Mouse (Mus musculus) liver, adult 2 months (tissue): ENCODE measurements around the gene Sorcs3. TPM values are rescaled to one million over a fixed set of nuclear protein-coding genes. Genes with fewer than 3 reads are reported as not detected.

Experiments used
- DNase-seq: peaks from one replicate; pipeline ENCODE4 v3.0.0-alpha.2; 2011; ENCODE audit warnings: low read depth, low spot score; ENCODE audit errors: extremely low read depth
- H3K27ac ChIP-seq: fragments of 200-500 bp; replicated peaks from 2 replicates; pipeline ENCODE4 v1.5.1; 2012; ENCODE audit warnings: low read depth, mild to moderate bottlenecking, control low read depth, inconsistent platforms, low read length; ENCODE audit not compliant: insufficient read depth
- H3K27me3 ChIP-seq: fragments of 200-500 bp; 2 replicates; pipeline ENCODE4 v1.6.1; 2012; ENCODE audit warnings: mild to moderate bottlenecking, moderate library complexity, low read length, inconsistent platforms; ENCODE audit not compliant: control insufficient read depth, insufficient read depth
- H3K36me3 ChIP-seq: fragments of 200-500 bp; 2 replicates; pipeline ENCODE4 v1.6.1; 2012; ENCODE audit warnings: low read length, inconsistent platforms; ENCODE audit not compliant: control insufficient read depth, insufficient read depth
- H3K4me1 ChIP-seq: fragments of 200-500 bp; 2 replicates; pipeline ENCODE4 v1.6.1; 2011; ENCODE audit warnings: low read length; ENCODE audit not compliant: control insufficient read depth, insufficient read depth
- H3K4me3 ChIP-seq: fragments of 200-500 bp; 2 replicates; pipeline ENCODE4 v1.5.1; 2011; ENCODE audit warnings: low read depth, mild to moderate bottlenecking, control low read depth, low read length, moderate library complexity; ENCODE audit not compliant: insufficient read depth
- H3K79me2 ChIP-seq: fragments of 200-500 bp; 2 replicates; pipeline ENCODE4 v1.6.1; 2012; ENCODE audit warnings: inconsistent platforms, mild to moderate bottlenecking, low read length, moderate library complexity; ENCODE audit not compliant: control insufficient read depth, insufficient read depth
- H3K9ac ChIP-seq: fragments of 200-500 bp; 2 replicates; pipeline ENCODE4 v1.6.1; 2012; ENCODE audit warnings: low read depth, mild to moderate bottlenecking, control low read depth, inconsistent platforms, low read length
- CTCF ChIP-seq: fragments of 200-500 bp; IDR thresholded peaks from 2 replicates; pipeline ENCODE4 v1.5.1; 2011; ENCODE audit warnings: low read depth, low read length, control low read depth
- POLR2A ChIP-seq: fragments of 200-500 bp; IDR thresholded peaks from 2 replicates; pipeline ENCODE4 v1.6.1; 2011; ENCODE audit warnings: low read length, control low read depth; ENCODE audit not compliant: insufficient read depth; ENCODE audit errors: extremely low read depth
- WGBS: fragments of 180-500 bp; shearing (Covaris S2); methylation state at CpG from one replicate; pipeline ENCODE4 v1.1.7; 2018; 5-methylcytosine and 5-hydroxymethylcytosine counted together
- polyA plus RNA-seq: library from polyadenylated mRNA; depleted of rRNA; stranded (reverse); fragments of >200 nt; gene quantifications from 2 replicates; pipeline ENCODE4 v1.2.3, GENCODE M21; 2012
- total RNA-seq: library from RNA; depleted of rRNA; stranded (reverse); fragments of >200 nt; gene quantifications from 2 replicates; pipeline ENCODE4 v1.2.3, GENCODE M21; 2014

Gene Sorcs3
- total and polyA plus RNA-seq, 2 experiments: 0.04 to 0.09 TPM

DNA sequence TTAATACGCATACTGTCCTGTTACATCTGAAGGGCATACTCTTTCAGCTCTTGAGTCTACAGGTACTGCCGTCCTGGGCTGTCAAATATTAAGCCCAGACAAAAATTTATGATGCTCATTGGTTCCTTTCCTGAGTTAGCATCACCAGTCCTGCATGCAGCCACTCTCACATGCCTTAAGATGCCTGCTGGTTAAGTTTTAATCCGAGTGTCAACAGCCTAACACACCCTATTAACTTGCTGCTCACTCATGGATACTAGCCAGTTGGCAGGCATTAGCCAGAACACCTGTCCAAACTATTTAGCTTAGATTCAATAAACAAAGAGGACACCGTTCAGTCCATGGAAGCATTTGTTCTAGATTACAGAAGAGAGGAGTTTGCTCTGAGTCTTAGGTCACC lies 202.4 kb downstream of the Sorcs3 start:
- Histone ChIP-seq H3K79me2 (no peaks in the 10 kb centered on the region), H3K27ac (no peak overlapping the region), H3K4me3 (no peak overlapping the region), H3K27me3 (no peaks in the 10 kb centered on the region), H3K36me3 (no peaks in the 10 kb centered on the region), H3K9ac (no peak overlapping the region), H3K4me1 (no peaks in the 10 kb centered on the region)
- WGBS: 36% methylated on average over 4 of the region's 4 CpGs
- DNase-seq: peak; percentile 89
- TF ChIP-seq POLR2A (no peak), CTCF (no peak)

DNA sequence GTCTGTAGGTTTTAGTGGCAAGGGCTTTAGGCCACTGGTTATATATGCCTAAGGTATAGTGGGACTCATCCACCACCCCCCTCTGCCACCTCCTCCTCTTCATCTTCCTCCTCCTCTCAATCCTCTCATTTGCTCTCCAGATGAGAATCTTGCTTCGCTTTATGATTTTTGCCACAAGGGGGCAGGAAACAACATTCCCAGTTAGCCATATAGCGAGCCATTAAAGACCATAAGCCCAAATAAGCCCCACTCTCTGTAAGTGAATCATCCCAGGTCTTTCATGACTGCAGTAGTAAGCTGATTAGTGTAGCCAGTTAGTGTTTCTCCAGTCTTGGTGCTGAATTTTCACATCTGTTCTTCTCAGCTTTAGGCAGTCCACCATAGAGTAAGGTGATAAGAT lies 205.5 kb downstream of the Sorcs3 start:
- no peaks in the 10 kb centered on the region for H3K27me3 ChIP-seq
- WGBS: 35% methylated on average over 2 of the region's 2 CpGs
- no peak for TF ChIP-seq CTCF
- TF ChIP-seq POLR2A: no peak
- no peak overlapping the region for H3K9ac ChIP-seq
- H3K4me3 ChIP-seq: no peak overlapping the region
- no peak overlapping the region for H3K27ac ChIP-seq
- no peaks in the 10 kb centered on the region for H3K36me3 ChIP-seq
- H3K79me2 ChIP-seq: no peaks in the 10 kb centered on the region
- no peaks in the 10 kb centered on the region for H3K4me1 ChIP-seq
- no peak for DNase-seq

DNA sequence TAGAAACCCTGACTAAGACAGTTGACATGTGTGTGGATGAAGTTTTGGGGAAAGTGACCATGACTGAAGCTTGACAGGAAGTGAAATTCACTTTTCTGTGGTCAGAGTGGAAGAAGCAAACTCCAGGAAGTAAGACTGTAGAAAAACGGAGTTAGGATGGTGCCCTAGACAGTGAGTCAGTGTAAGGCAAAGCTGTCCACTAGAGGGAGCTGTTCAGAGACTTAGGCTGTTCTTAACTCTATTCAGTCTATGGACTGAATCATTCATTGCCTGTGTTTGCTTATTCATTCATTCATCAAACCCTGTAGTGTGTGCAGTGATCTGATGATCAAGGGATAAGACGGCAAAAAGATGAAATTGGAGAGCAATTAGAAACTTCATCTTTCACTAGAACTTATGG lies 208.0 kb downstream of the Sorcs3 start:
- Histone ChIP-seq H3K79me2 (no peaks in the 10 kb centered on the region), H3K4me1 (no peaks in the 10 kb centered on the region), H3K4me3 (no peak overlapping the region), H3K27me3 (no peaks in the 10 kb centered on the region), H3K27ac (no peak overlapping the region), H3K9ac (no peak overlapping the region), H3K36me3 (no peaks in the 10 kb centered on the region)
- peak; percentile 45 for DNase-seq
- 61% methylated on average over 2 of the region's 2 CpGs for WGBS
- TF ChIP-seq POLR2A: no peak
- peak; percentile 26 for TF ChIP-seq CTCF

DNA sequence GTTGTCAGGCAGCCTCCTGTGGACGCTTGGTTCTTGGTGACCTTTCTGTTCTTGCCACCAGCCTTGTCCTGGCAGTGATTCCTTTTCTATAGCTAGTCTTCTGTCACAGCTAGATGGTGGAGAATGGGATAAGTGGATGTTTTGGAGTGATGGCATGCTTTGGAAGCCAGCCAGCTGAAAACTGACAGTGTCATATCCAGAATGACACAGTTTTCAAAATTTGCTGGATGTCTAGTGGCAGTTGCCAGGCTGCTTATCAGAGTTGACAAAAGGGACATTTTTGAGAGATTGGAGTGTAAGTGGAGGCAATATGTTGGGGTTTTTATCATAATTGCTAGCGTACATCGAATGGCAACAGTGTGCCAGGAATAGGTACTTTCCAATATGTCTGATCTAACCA lies 212.5 kb downstream of the Sorcs3 start:
- no peak overlapping the region for H3K4me3 ChIP-seq
- no peak overlapping the region for H3K27ac ChIP-seq
- H3K79me2 ChIP-seq: no peaks in the 10 kb centered on the region
- no peak for DNase-seq
- no peaks in the 10 kb centered on the region for H3K4me1 ChIP-seq
- WGBS: 70% methylated on average over 3 of the region's 3 CpGs
- TF ChIP-seq CTCF (no peak), POLR2A (no peak)
- no peak overlapping the region for H3K9ac ChIP-seq
- H3K36me3 ChIP-seq: no peaks in the 10 kb centered on the region
- no peaks in the 10 kb centered on the region for H3K27me3 ChIP-seq

DNA sequence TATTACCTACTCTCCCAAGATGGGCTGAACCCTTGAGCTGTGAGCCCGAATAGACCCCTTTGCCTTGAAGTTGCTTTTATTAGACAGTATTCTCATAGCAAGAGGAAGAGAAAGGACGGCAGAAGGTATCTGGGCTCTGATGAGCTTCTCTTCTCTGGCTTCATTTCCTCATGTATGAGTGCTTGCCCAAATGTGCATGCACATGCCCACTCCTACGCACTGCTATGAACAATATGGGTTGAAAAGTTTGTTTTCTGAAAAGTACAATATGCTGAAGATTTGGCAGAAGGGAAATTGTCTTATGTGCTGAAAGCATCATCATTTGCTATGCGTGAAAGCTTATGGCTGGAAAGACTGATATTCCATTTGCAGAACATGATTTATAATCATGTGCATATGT lies 223.4 kb downstream of the Sorcs3 start:
- DNase-seq: no peak
- TF ChIP-seq CTCF (no peak), POLR2A (no peak)
- H3K9ac ChIP-seq: no peak overlapping the region
- no peaks in the 10 kb centered on the region for H3K27me3 ChIP-seq
- no peak overlapping the region for H3K4me3 ChIP-seq
- no peak overlapping the region for H3K27ac ChIP-seq
- H3K36me3 ChIP-seq: no peaks in the 10 kb centered on the region
- 79% methylated on average over 4 of the region's 4 CpGs for WGBS
- no peaks in the 10 kb centered on the region for H3K79me2 ChIP-seq
- no peaks in the 10 kb centered on the region for H3K4me1 ChIP-seq

DNA sequence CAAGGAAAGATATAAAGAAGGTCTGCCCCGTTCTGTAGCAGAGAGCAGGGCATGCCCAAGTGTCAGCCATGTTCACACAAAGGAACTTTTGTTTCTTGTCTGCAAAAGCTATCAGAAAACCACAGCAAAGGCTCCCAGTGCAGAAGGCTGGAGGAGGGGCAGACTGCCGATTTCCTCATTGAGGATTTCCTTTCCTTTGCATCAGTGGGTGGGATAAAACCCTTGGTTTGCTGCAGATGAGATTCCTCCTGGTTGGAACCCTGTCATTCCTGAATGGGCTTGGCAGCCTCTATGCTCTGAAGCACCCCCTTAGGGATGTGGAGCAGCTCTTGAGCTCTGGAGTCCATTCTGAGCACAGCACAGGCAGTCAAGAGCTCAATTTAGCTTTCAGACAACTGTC lies 223.9 kb downstream of the Sorcs3 start:
- no peak overlapping the region for H3K9ac ChIP-seq
- no peak for DNase-seq
- H3K4me3 ChIP-seq: no peak overlapping the region
- H3K4me1 ChIP-seq: no peaks in the 10 kb centered on the region
- H3K79me2 ChIP-seq: no peaks in the 10 kb centered on the region
- WGBS: 70% methylated on average over 2 of the region's 2 CpGs
- TF ChIP-seq CTCF: no peak
- no peak for TF ChIP-seq POLR2A
- no peak overlapping the region for H3K27ac ChIP-seq
- H3K36me3 ChIP-seq: no peaks in the 10 kb centered on the region
- no peaks in the 10 kb centered on the region for H3K27me3 ChIP-seq
